Mouse (Mus musculus) neural tube, embryonic 14.5 days (tissue): Measurements from ENCODE around the gene 1700067K01Rik. TPM values are rescaled to one million over a fixed set of nuclear protein-coding genes. Genes with fewer than 3 reads are reported as not detected.
"Not testable (repeated sequence)": the region's sequence is repeated elsewhere in the genome, so short reads cannot be mapped to it uniquely, and the experiment has no call there.

Experiments
- ATAC-seq: fragments of 200-750 bp; cut with Nextera tagmentation; 2 replicates; pipeline ENCODE4 v1.8.0; 2017; ENCODE audit warnings: low read depth, mild to moderate bottlenecking, moderate TSS enrichment, moderate library complexity
- H3K27ac ChIP-seq: fragments of 300-500 bp; sonication (generic); 2 replicates; pipeline ENCODE4 v1.5.1; 2014; ENCODE audit warnings: low read depth, mild to moderate bottlenecking, control low read depth, low read length, moderate library complexity, mixed read lengths
- H3K27me3 ChIP-seq: fragments of 300-500 bp; sonication (generic); 2 replicates; pipeline ENCODE4 v1.6.1; 2014; ENCODE audit warnings: low read length; ENCODE audit not compliant: control insufficient read depth, insufficient read depth
- H3K36me3 ChIP-seq: fragments of 300-500 bp; sonication (generic); 2 replicates; pipeline ENCODE4 v1.6.1; 2014; ENCODE audit warnings: low read length, mixed read lengths; ENCODE audit not compliant: control insufficient read depth, insufficient read depth
- H3K4me1 ChIP-seq: fragments of 300-500 bp; sonication (generic); 2 replicates; pipeline ENCODE4 v1.6.1; 2014; ENCODE audit warnings: low read length; ENCODE audit not compliant: control insufficient read depth, insufficient read depth
- H3K4me2 ChIP-seq: fragments of 300-500 bp; sonication (generic); 2 replicates; pipeline ENCODE4 v1.6.1; 2014; ENCODE audit warnings: mild to moderate bottlenecking, low read depth, low read length, control low read depth
- H3K4me3 ChIP-seq: fragments of 300-500 bp; sonication (generic); 2 replicates; pipeline ENCODE4 v1.5.1; 2014; ENCODE audit warnings: low read depth, low read length, control low read depth, mixed read lengths
- H3K9ac ChIP-seq: fragments of 300-500 bp; sonication (generic); replicated peaks from 2 replicates; pipeline ENCODE4 v1.6.1; 2014; ENCODE audit warnings: low read depth, mild to moderate bottlenecking, control low read depth, low read length, mixed read lengths
- H3K9me3 ChIP-seq: fragments of 300-500 bp; sonication (generic); 2 replicates; pipeline ENCODE4 v1.6.1; 2016; ENCODE audit warnings: low read length; ENCODE audit not compliant: control insufficient read depth
- WGBS: fragments of 180-500 bp; shearing (Covaris S2); extraction: QIAGEN DNeasy Blood & Tissue Kit; methylation state at CpG from one replicate; pipeline ENCODE4 v1.1.7; 2014; 5-methylcytosine and 5-hydroxymethylcytosine counted together
- polyA plus RNA-seq: library from polyadenylated mRNA; unstranded; fragments of >200 nt; fragmentation: Nextera tagmentation; extraction: Ambion mirVana; gene quantifications from 2 replicates; pipeline ENCODE4 v1.2.1, GENCODE M21; 2014

The 1700067K01Rik gene
- polyA plus RNA-seq, 1 experiment from 2014 or later = 0.86 TPM

DNA sequence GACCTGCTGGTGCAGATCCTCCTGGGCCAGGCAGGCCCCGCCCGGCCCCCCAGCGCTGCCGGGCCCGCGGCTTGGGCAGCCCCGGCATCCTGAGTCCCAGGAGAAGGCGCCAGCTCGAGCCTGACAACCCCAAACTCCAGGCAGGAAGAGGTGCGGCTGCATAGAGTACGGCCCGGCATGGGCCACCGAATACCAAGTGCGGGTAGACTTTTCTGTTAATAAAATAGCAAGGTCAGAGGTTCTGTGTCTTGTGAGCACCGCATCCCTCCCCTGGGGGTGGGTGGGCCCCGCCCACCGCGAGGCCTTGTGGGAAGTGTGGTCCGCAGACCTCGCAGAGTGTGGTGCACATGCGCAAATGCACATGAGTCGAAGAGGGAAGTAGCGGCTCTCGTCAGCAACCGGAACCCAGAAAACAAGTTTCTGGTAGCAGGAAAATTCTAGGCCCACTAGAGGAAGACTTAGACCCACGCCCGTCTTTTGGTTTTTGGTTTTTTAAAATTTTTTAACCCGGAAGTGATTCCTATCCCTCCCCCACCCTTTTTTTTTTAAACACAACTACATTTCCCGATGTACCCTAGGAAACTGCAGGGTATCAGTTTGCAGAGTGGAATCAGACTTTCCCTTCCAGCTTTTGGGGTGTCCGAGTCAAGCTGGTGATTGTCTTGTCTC is 3.4 kb downstream of the 1700067K01Rik start:
- peak overlapping the region; percentile 94 for H3K4me2 ChIP-seq
- peak overlapping the region; percentile 61 for H3K27ac ChIP-seq
- under 1% methylated on average over 30 of the region's 30 CpGs for WGBS
- ATAC-seq = peak; percentile 73
- H3K9ac ChIP-seq = peak overlapping the region; percentile 67
- H3K4me3 ChIP-seq = peak overlapping the region; percentile 44
- H3K9me3 ChIP-seq = no peaks in the 10 kb centered on the region
- 0 out of 2 replicates have a peak, but pooled peaks cover 6% of the 10 kb centered on the region for H3K27me3 ChIP-seq
- H3K4me1 ChIP-seq = peaks cover 7% of the 10 kb centered on the region; the same call in 1 of the 2 replicates
- peaks cover 5% of the 10 kb centered on the region; the same call in 1 of the 2 replicates for H3K36me3 ChIP-seq

DNA sequence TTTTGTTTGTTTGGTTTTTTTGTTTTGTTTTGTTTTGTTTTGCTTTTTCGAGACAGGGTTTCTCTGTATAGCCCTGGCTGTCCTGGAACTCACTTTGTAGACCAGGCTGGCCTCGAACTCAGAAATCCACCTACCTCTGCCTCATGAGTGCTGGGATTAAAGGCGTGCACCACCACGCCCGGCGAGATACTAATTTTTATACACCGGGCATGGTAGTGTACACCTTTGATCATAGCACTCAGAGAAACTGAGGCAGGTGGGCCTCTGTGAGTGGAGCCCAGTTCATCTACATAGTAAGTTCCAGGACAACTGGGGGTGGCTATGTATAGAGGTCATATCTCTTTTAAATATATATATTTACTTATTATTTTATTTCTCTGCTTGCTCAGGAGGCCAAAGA is 4.2 kb downstream of the 1700067K01Rik start:
- H3K9me3 ChIP-seq, H3K36me3 ChIP-seq, ATAC-seq, H3K4me1 ChIP-seq, H3K4me3 ChIP-seq, H3K4me2 ChIP-seq, H3K27ac ChIP-seq, H3K9ac ChIP-seq: not testable (repeated sequence)
- WGBS = 93% methylated on average over 7 of the region's 7 CpGs
- H3K27me3 ChIP-seq = peaks cover 10% of the 10 kb centered on the region

DNA sequence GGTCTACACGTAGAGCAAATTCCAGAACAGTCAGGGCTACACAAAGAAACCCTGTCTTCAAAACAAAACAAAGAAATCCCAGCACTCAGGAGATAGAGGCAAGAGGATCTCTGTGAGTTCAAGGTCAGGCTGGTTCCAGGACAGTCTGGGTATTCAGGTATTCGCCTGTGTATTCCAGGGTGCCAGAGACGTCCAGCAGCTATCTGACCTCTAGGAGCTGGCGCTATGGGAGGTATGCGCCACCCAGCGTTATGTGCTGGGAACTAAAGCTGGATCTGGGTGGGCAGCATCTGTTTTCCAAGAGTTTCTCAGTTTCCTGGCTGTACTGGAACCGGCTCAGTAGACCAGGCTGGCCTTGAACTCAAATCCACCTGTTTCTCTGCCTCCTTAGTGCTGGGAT is 7.1 kb downstream of the 1700067K01Rik start:
- Histone ChIP-seq H3K9ac (no peak overlapping the region), H3K4me1 (peaks cover 22% of the 10 kb centered on the region; the same call in 1 of the 2 replicates), H3K4me3 (no peak overlapping the region), H3K27ac (no peak overlapping the region), H3K4me2 (no peak overlapping the region), H3K27me3 (peaks cover 32% of the 10 kb centered on the region), H3K36me3 (no peaks in the 10 kb centered on the region), H3K9me3 (no peaks in the 10 kb centered on the region)
- WGBS = 37% methylated on average over 7 of the region's 7 CpGs
- ATAC-seq = no peak

DNA sequence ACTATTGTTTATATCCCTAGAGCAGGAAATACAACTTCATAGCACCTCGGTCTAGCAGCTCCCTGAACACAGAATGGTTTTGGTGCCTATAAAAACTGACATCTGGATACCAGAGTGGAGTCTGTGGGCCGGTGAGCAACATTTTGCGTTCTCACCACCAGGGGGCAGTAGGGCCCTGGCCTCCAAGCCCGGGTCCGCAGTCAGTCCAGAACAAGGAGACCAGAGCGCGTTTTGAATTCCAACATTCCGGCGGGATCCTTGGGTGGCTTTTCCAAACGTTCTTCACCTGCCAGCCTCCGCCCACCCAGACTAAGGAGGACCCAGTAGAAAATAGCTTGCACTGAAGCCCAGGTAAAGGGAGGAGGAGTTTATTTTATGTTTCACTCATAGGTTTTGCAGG is 8.6 kb downstream of the 1700067K01Rik start:
- Histone ChIP-seq H3K36me3 (no peaks in the 10 kb centered on the region), H3K27ac (no peak overlapping the region), H3K4me3 (no peak overlapping the region), H3K27me3 (peaks cover 36% of the 10 kb centered on the region), H3K4me1 (peaks cover 17% of the 10 kb centered on the region; the same call in 1 of the 2 replicates), H3K4me2 (no peak overlapping the region), H3K9ac (no peak overlapping the region), H3K9me3 (no peaks in the 10 kb centered on the region)
- ATAC-seq = no peak
- under 1% methylated on average over 11 of the region's 11 CpGs for WGBS

DNA sequence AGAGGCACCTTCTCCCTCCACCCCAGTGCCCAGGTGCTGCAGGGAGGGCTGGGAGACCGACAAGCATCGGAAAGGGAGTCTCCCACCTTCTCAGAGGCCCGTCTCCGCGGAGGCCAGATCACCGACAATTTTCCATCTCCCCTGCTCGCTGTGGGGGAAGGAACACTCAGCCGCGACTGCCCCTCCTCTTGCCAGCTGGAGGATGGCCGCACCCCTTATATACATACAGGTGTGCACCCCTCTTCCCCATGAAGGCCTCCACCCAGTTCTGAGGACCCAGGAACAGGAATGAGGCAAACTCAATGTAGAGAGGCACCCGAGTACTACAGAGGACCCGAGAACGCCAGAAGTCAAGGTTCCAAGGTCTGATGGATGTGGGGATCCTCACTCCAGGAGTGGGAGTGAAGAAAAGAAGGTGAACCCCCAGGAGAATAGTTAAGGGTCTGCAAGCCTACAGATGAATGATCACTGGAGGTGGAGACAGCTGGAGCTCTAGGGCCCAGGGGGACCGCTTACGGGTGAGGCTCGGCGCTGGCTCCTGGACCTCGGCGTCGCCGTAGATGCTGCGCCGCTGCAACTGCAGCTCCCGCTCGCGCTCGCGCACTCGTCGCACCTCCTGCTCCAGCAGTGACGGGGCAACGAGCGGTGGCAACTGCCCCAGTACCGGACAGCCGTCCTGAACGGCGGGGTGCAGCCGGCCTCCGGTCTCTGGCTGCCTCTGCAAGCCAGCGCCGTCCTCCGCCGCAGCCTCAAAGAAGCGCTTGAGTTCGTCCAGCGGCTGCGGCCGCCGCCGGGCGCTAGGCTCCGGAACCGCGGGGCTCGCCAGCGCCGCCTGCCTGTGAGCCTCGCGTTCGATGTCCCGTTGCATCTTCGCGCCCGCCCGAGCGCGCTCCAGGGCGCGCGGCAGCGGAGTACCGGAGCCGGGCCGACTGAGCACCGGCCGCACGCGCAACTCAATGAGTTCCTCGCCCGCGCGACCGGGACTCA is 9.6 kb downstream of the 1700067K01Rik start:
- H3K27me3 ChIP-seq = peaks cover 36% of the 10 kb centered on the region
- peak overlapping the region; percentile 50 for H3K4me3 ChIP-seq
- H3K4me2 ChIP-seq = peak overlapping the region; percentile 97

DNA sequence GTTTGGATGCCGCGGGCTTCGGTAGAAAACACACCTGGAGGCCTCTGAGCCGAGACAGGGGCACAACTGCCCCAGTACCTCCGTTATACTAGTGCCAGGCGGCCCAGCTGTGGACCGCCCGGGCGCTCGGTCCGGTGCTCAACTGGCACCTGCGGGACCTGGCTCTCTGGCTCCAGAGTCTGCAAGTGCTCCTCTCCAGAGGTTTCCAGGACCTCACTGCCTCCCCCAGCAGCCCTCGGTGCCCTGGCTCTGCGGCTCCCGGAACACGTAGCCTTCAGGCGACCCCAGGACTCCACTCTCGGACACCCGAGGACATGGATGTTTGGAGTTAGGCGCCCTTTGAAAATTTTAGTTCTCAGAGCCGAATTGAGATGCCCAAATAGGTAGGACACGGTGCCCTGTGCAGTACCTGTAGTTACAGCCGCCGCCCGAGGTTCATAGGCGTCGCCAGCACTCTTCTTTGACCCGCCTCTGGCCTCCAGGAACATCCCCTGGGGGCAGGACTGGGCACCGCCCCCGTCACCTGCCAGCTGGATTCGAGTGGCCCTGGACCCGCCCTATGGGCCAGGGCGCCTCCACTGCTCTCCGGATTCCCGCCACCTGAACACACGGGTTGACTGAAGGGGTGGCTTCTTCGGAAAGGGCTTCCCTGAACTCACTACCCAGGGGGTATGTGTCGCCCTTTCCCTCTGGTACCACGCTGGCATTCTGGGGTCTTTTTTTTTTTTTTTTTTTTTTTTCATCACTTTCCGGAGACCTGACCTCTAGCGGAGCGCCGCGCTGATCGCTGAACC is 10.6 kb downstream of the 1700067K01Rik start, which contains the start of gene 2210011C24Rik:
TSS of gene 2210011C24Rik (minus strand) at position 467 of the 794 bp plus-strand sequence.
- H3K9me3 ChIP-seq = no peaks in the 10 kb centered on the region
- peak within 1 kb of the TSS; percentile 55 for H3K9ac ChIP-seq
- no peak for ATAC-seq
- peak within 1 kb of the TSS; percentile 97 for H3K4me2 ChIP-seq
- H3K4me1 ChIP-seq = peaks cover 17% of the 10 kb centered on the region; the same call in 1 of the 2 replicates
- no peaks in the 10 kb centered on the region for H3K36me3 ChIP-seq
- H3K4me3 ChIP-seq = peak within 1 kb of the TSS; percentile 50
- H3K27ac ChIP-seq = no peak within 1 kb of the TSS
- 2% methylated on average over 45 of the region's 45 CpGs for WGBS
- peaks cover 36% of the 10 kb centered on the region for H3K27me3 ChIP-seq

More for the DNA sequence above, 9.6 kb downstream of the 1700067K01Rik start:
- no peaks in the 10 kb centered on the region for H3K9me3 ChIP-seq
- WGBS = 3% methylated on average over 64 of the region's 83 CpGs
- peak overlapping the region; percentile 55 for H3K9ac ChIP-seq
- no peak overlapping the region for H3K27ac ChIP-seq
- peaks cover 17% of the 10 kb centered on the region; the same call in 1 of the 2 replicates for H3K4me1 ChIP-seq
- H3K36me3 ChIP-seq = no peaks in the 10 kb centered on the region
- peak; percentile 50 for ATAC-seq

DNA sequence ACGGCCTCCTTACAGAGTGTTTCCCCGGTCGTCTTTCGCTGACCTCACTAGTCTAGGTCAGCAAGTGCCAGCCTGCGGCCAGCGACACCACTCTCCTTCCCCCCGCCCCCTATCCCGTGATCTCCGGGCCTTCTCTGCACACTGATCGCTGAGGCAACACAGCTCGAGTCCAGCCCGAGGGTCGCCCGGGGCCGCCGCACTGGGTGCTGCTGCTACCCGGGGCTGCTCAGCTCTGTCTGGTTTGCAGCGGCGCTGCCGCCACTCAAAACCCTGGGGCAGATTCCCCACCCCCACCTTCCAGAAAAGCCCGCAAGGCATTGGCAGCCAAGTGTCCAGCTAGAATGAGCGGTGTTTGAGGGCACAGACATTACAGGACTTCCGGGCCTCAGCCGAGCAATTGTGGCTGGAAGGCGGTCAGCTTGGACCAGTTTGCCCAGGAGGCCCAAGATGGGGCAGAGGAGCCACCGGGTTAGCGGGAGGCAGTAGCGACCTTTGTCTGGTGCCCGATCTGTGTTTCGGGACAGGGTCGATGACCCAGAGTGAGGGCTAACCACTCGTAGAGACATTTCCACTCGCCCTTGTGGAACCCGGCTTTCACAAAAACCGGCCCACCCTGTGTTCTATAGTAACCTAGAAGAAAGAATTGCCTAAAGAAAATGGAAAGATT is 11.3 kb downstream of the 1700067K01Rik start:
- no peaks in the 10 kb centered on the region for H3K9me3 ChIP-seq
- H3K27me3 ChIP-seq = peaks cover 36% of the 10 kb centered on the region
- peaks cover 17% of the 10 kb centered on the region; the same call in 1 of the 2 replicates for H3K4me1 ChIP-seq
- ATAC-seq = no peak
- peak overlapping the region; percentile 50; the same call in 1 of the 2 replicates for H3K4me3 ChIP-seq
- 6% methylated on average over 35 of the region's 35 CpGs for WGBS
- peak overlapping the region; percentile 97 for H3K4me2 ChIP-seq
- no peaks in the 10 kb centered on the region for H3K36me3 ChIP-seq
- H3K9ac ChIP-seq = no peak overlapping the region
- no peak overlapping the region for H3K27ac ChIP-seq

DNA sequence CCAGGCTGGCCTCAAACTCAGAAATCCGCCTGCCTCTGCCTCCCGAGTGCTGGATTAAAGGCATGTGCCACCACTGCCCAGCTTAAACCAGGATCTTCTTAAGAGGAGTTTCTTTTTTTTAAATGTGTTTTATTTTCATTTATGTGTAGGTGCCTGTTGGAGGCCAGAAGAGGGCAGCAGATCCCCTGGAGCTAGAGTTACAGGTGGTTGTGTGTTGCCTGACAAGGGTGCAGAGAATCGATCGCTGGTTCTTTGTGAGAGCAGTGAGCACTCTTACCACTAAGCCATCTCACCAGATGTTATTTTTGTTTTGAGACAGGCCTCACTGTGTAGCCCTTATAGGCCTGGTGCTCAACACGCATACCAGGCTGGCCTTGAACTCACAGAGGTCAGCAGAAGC is 14.5 kb downstream of the 1700067K01Rik start:
- H3K9ac ChIP-seq = no peak overlapping the region
- no peaks in the 10 kb centered on the region for H3K9me3 ChIP-seq
- ATAC-seq = no peak
- WGBS = 96% methylated on average over 5 of the region's 5 CpGs
- H3K4me1 ChIP-seq = peaks cover 15% of the 10 kb centered on the region; the same call in 1 of the 2 replicates
- H3K4me2 ChIP-seq = no peak overlapping the region
- no peaks in the 10 kb centered on the region for H3K36me3 ChIP-seq
- H3K27me3 ChIP-seq = peaks cover 27% of the 10 kb centered on the region
- H3K4me3 ChIP-seq = no peak overlapping the region
- no peak overlapping the region for H3K27ac ChIP-seq
